Mouse (Mus musculus) forelimb bud, embryonic 11.5 days (tissue): ENCODE results near the gene Col6a6.

ENCODE experiments used
- DNase-seq: peaks from one replicate; pipeline ENCODE4 v3.0.0-alpha.2; 2012; ENCODE audit warnings: low read depth, low spot score

Gene Col6a6

DNA sequence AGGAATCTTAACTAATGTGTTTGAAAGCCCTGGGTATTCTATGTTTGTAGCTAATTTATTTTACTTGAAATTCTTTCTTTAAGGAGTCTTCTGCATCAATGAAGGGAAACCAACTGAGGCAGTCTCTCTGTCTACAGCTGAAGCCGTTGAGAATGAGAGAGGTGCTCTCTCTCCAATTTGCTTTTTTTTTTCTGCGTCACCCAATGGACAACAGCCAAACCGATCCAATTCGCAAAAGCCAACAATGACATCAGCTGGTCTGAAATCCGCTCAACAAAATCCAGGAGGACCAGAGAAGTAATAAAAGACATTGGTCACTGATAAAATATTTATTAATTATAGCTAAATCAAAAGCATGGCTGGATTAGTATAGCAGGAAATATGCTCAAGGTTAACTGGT lies 26.5 kb downstream of the Col6a6 start:
- no peak for DNase-seq

DNA sequence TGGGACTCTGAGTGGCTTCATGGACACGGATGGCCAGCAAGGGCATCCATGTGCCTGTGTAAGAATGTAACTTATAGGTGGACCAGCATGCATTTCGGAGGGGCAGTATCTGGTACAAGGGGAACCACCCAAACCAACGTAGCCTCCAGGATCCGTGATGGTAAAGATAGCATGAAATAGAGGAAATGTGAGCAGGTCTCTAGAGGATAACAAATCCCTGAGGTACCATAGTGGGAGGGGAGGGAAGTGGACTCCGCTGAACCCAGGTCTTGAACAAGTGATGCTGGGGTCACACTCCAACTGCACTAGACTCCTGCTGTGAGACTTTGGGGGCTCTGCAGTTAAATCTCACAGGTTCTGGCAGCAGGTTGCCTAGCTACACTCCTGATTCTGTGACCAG lies 27.7 kb downstream of the Col6a6 start:
- DNase-seq: no peak

DNA sequence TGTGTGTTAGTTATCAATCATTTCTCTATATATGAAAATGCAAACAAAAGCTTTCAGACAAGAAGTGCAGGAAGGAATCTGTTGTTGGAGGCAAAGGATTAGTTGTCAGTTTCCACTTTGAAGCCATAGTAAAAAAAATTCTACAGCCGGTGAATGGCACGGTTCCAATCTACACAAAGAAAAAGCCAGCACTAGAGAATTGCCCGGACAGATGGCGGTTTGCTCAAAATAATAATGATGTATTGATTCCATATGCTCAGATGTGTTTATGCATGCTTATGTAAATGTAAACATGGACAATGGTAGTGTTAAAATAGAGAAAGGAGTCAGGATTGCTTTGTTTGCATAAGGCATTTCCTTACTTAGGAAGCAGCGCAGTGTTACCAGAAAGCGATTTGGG lies 31.8 kb downstream of the Col6a6 start:
- no peak for DNase-seq

DNA sequence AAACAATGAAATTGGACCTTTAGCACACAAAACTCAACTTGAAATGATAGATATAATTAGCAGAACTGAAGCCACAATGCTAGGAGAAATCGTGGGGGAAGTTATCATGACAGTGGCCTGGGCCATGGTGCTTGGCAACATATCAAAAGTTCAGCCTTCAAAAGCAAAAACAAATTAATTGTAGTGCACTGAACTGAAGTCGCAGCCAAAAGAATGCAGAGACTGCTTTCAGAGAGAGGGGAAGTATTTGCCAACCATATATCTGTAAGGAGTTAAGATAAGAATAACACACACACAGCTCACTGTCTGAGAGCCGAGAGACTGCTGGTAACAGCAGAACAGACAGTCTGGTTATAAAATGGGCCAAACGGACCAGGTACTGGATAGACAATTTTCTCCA lies 33.0 kb downstream of the Col6a6 start:
- DNase-seq: no peak

DNA sequence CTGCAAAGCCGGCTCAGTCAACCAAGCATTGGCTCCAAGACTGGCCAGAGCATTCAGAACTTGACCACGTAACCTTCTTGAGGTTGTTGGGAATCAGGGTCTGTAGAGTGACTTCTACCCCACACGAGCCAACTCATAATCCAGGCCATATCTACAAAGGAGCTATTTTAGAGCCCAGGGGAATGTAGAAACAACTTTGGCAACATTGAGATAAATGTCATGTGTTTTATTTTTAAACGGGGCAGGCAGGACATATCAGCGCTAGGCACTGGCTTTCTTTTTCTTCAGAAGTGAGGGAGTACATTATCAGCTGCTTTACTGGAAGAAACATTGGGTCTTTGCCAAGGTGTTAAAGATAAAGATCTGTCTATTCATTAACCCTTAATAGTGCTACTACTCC lies 36.1 kb downstream of the Col6a6 start:
- DNase-seq: no peak

DNA sequence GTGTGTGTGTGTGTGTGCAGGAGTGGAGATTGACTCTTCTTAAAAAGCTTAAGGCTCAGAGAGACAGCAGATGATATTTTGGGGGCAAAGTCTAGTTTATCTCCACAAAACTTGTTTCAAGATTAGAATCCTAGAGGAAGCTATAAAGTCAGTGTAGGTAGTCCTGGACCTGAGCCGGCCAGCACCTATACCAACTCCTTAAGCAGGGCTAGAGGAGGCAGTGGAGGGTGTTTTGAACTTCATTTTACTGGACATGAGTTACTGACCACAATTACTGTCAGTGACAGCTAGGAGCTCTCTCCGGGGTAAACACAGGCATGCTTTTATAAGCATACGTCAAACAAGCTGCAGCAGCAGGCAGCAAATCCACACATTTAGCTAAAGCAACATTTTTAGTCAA lies 39.8 kb downstream of the Col6a6 start:
- no peak for DNase-seq

DNA sequence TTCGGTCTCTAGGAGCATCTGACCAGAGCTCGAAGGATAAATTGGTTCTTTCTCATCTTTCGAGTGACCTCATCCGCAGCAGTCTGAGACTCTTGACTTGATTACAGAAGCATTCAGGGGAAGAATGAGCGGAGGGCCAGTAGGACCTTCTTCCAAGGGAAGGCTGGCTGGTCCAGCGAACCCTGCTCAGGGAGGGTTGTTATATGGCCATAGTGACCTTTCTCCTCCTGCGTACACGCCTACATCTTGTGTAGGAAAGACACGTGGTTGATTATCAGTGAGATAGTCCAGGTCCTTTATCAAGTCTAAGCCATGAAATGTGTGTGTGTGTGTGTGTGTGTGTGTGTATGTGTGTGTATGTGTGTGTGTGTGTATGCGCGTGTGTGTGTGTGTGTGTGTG lies 40.2 kb downstream of the Col6a6 start:
- no peak for DNase-seq

DNA sequence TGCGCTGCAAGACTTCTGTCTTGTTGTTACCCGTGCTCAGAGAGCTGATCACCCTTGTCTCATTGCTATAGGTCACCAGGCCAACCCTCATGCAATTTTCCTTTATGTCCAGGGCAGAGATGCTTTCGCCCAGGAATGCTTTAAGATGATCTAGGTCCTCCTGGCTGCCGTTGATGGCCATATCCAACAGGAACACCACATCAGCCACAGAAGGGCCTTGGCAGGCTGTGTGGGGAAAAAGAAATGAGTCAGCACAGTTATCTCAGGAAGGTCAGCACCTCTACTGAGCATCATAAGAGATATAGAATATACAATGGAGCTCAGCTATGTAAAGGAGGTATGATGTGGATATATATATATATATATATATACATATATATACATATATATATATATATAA lies 43.9 kb downstream of the Col6a6 start:
- no peak for DNase-seq

DNA sequence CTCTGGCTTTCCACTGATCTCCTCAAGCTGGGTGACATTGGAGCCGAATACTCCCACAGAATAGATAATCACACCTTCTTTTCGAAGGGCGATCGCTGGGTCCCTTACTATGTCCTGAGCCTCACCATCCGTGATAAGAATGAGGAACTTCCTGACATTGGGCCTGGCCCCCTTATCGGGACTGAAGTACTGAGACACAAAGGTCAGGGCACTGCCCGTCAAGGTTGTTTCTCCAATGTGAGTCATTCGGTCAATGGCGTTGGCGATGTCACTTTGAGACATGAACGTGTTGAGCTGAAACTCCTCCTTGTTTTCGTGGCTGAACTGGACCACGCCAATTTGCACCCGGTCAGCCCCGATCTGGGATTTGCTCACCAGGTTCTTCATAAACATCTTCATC lies 47.3 kb downstream of the Col6a6 start:
- DNase-seq: no peak

DNA sequence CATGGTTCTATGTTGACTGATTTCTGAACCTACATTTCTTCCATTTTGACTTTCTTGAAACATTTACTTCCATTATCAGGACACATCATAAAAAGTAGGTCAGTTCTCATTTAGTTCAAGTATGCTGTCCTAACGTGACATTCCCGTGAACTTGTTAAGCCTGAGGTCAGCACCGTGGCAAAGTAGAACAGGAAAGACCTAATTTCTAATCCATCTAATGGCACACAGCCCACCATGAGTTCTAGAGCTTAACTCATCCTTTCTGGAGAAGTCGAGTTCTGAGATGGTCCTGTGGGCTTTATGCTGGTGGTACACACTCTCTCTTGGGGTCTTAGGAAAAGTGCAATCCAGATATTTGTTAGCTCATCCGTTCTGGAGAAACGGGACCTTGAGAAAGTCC lies 49.2 kb downstream of the Col6a6 start:
- no peak for DNase-seq

DNA sequence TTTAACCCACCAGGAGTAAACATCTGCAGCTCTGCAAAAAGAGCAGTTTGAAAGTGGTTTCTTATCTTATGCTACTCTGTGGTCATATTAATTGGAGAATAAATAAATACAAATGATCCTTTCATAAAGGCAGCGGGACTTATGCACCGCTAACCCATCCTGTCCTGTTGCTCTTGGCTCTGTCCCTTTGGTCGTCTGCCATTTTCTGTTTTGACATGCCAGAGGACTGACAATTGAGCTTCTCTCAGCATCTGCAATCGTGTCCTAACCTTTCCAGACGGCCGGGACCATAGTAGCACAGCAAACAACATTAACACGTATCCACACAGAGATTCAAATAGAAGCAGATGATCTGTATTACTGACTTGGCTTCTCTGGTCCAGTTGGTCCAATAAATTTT lies 53.1 kb downstream of the Col6a6 start:
- DNase-seq: no peak

DNA sequence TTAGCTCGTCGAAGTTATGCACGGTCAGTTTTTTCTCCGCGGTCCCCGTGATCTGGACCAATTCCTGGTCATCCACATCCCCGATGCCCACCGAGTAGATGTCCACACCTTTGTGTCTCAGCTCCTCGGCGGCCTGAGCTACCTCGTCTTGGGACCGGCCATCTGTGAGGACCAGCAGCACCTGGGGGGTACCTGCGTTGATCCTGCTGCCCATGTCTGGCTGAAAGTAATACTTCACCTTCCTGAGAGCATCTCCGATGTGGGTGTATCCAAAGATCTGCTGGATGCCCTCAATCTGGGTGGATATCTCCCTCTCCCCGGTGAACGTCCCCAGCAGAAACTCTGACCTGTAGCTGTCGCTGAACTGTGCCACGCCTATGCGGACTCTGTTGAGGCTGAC lies 53.6 kb downstream of the Col6a6 start:
- DNase-seq: no peak

DNA sequence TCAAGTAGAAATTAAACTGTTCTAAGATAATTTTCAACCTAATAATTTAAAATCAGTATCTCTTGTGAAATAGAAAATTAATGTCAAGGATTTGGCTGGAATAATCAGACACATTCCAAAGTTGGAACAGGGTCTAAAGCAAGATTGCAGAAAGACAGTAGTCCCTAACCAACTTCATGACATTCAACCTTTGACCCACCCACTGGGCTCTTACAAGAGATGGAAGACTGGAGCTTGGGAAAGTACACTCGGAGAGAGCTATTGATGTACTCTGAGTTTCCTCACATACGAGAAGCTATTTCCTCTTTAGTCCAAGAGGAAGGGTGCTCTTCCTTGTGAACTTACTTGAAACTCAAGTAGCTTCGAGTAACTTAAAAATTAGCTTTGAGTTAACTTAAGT lies 56.6 kb downstream of the Col6a6 start:
- no peak for DNase-seq

DNA sequence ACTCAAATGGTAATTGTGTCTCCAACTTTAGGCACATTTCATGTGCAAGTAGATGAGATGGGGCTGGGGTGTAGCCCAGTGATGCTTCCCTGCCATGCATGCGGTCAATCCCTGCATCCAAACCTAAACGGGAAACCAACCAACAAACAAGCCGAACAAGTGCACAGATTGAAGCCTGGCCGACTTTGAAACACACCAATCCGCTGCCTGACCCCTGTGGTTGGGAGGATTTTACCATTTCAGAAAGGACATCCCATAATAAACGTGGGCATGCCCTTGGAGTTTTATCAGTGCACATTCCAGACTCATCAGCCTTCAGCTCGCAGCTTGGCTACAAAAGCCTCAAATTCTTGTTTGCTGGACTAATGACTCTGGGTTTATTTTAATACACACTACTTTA lies 57.3 kb downstream of the Col6a6 start:
- DNase-seq: no peak

DNA sequence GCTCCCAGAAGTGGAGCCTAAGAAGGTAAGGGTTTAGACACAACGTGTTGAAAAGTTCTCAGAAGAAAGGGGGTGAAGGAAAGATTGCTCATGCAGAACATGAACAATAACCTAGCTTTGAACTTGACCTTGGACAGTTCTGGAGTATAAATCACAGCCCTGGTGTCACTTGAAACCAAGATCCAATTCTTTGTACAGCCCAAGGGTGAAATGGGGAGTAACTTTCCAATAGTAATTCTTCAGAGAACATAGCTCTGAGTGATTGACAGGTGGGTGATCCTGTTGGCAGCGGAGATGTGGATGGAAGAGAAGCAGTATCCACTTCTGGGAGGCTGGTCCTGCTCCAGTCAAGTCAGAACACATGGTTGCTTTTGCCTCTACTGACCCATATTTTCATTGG lies 62.1 kb downstream of the Col6a6 start:
- no peak for DNase-seq

DNA sequence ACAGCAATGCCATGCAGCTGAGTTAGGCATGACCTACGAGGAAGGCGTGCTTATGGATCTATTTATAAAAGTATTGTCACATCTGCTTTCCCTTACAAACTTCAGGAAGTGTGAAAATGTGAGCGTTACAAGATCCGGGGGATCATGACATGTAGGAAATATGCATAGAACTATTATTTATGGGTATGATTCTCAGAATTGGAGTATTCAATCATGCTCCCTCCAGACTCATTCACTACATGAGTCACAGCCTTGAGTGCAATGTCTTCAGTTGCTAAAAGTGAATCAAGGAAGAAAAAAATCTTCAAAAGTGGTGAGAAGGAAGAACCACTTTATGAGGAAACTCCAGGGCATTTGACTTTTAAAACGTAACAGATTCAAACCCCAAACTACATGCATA lies 63.3 kb downstream of the Col6a6 start:
- no peak for DNase-seq

DNA sequence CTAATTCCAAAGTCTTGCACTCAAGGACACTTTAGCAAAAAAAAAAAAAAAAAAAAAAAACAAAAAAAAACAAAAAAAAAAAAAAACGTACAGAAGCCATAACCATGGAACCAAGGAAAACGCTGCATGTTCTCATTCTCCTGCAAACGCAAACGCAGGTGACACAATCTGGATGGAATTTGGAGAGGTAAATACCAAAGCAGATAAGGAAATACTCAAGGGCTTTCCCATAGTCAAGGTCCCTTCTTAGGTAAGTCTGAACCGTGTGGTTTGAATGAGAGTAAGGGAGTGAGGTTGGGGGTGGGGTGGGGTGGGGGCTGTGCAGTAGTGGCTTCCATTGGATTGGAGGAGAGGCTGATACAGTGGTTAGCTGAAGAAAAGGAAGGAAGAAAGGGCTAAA lies 63.8 kb downstream of the Col6a6 start:
- DNase-seq: no peak

DNA sequence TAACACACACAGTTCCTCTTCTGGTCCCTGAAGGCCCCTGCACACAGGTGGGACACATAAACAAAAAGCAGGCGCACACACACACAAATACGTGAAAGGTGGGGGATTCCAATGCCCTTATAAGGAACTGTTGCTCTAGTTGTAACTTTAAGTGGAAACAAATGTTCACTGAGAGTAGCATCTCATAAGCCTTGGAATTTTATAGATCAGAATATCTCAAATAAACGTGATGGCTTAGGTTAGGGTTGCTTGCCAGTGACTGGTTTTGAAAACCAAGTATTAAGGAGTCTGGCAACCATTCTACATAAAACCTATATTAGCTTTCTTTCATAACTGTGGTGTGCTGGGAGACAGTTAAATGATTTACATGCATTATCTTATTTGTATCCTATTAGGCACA lies 64.3 kb downstream of the Col6a6 start:
- DNase-seq: no peak

DNA sequence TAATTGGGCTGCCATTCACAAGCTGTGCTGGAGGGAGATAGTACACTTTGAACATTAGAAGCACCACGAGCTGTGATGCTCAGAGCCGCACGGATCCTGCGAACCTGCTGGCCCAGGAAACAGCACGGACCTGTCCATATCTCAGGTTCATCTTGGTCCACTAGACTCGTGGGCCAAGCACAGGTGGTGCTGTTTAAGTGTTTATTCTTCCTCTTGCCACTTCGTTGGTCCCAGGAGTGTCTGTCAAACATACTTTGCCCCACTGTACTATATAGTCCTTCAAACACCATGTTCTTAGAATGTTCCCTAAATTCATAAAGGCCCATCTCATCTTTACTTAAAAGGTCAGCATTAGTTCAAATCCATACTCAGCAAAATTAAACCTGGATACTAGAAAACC lies 65.7 kb downstream of the Col6a6 start:
- DNase-seq: no peak

DNA sequence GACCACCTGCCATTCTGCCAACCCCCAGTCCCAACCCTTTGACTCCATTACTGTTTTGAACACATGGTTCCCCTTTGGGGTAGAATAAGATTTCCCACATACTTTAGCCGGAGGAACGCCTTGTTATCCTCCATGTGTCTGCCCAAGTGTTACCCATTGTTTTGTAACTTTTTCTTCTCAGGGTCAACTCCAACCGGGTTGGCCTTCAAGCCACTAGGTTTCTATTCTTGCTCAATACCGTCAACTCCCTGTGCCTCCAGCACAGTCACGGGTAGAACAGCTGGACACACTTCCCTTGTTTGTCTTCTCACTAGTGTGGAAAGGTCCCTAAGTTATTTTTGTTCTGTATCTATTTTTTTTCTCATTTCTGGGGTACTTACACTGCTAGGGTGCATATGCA lies 69.1 kb downstream of the Col6a6 start:
- DNase-seq: no peak

DNA sequence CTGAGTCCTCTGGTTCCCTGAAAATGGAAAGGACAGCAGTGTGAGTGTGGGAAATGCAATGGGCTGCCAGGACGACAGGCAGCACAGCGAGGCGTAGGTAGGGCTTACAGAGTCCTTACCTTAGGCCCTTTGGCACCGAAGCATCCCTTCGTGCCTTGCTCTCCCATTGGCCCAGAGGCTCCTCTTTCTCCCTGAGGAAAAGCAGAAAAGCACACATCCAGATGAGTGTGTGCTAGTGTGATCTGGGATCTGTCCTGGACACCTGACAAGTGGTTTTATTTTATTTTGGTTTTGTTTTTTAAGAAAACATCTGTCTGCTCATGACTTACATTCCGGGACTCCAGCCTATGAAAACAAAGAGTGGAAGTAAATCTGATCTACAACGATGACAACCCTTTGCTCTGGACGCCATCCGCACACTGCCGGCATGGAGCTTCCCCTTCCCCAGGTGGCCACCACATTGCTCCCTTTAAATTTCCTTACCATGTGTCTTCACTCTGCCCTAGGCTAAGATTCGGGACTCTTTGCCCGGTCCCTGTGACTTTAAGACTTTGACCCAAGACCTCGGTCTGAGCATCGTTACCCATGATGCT lies 69.7 kb downstream of the Col6a6 start:
- DNase-seq: no peak

DNA sequence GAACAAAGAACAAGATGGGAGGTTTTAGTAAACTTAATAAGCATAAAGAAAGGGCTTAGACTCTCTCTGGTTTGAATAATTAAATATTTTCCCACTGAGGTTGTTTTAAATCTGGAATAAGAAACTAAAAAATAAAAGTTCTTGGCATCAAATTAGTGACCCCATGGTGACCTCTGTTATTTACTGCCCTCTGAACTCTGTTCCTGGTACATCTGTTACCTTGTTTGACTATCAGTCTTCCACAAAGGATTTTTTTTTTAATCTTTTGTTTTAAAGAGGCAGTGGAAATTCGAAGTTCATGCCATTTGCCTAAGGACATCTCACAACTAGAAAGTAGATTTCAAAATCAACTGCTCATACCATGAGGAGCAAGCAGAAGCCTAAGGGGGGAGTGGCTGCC lies 73.7 kb downstream of the Col6a6 start:
- no peak for DNase-seq

DNA sequence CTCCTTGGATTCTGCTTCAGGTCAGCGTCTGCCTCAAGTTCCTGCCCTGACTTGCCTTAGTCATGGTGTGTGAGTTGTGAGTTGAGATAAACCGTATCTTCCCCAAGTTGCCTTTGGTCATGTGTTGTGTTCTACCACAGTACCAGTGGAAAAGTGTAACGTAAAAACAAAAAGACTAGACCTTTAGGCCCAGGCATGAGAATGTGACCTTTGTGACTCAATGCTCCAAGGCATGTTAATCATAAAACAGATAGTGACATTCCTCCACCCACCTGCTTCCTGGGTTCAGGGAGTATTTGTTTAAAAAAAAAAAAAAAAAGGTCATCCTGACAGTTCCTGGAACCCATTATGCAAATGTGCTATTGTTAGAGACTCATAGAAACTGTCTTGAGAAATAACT lies 82.1 kb downstream of the Col6a6 start:
- DNase-seq: no peak

DNA sequence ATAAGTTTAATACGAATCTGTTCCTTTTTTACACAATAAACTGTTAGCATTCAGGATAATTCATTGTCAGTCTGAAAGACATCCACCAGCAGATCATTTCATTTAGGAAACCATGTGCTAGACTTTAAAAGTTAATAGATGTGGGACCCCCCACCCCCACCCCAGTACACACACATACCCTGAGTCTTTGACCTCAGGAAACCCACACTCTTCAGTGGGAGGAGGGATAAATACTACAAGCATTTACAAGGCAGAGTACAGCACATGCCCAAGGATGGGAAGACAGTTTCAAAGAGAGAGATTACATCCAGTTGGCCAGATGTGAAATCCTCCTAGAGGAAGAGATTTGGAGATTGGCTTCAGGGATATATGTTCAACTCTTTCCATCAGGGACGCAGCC lies 87.5 kb downstream of the Col6a6 start:
- peak; percentile 29 for DNase-seq

DNA sequence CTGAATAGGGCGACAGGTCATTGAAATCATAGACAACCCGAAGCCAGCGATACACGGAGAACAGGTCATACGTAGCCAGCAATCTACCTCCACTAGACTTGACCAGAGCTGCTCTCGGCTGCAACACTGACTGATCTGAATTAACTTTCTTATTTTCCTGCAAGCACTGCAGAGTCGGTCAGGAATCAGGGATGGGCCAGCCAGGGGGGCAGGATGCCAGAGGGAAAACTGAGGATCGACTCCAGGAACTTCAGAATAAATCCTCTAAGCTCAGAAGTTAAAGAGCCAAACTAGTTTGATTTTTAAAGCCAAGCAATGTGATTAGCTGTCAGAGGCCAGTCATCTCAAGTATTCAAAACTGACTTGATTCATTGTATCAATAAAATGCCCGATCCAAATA lies 88.5 kb downstream of the Col6a6 start:
- no peak for DNase-seq
